Mouse (Mus musculus): ENCODE measurements around the gene Smarcal1. TPM values are rescaled to one million over a fixed set of nuclear protein-coding genes. Genes with fewer than 3 reads are reported as not detected.

Gene Smarcal1
- total RNA-seq, 1 experiment from 2014 or later: 35.7 TPM

DNA sequence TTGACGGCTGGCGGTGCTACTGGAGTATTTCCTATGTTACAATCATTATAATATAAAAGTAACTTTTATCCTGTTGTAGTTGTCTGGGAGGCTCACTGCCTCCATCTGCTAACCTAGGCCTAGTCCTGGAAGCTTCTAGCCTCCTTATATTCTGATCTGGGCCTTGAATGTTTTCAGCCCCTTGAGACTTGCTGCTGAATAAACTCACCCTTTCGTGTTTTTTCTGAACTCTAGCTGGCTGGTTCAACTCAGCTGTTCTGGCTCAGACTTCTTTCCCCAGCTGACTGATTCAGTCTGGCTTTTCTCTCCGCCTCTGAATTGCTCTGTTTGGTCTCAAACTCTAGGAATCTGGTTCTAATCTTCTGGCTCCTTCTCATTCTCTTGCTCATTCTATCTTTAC is 855 bp downstream of the Smarcal1 start:
- ATAC-seq (replicated peaks in 1 of 2; ENCODE audit: insufficient read depth in 1 of 2, low FRiP score in 2 of 2, low TSS enrichment in 1 of 2, low read depth in 1 of 2, poor library complexity in 2 of 2, severe bottlenecking in 2 of 2): no peak

DNA sequence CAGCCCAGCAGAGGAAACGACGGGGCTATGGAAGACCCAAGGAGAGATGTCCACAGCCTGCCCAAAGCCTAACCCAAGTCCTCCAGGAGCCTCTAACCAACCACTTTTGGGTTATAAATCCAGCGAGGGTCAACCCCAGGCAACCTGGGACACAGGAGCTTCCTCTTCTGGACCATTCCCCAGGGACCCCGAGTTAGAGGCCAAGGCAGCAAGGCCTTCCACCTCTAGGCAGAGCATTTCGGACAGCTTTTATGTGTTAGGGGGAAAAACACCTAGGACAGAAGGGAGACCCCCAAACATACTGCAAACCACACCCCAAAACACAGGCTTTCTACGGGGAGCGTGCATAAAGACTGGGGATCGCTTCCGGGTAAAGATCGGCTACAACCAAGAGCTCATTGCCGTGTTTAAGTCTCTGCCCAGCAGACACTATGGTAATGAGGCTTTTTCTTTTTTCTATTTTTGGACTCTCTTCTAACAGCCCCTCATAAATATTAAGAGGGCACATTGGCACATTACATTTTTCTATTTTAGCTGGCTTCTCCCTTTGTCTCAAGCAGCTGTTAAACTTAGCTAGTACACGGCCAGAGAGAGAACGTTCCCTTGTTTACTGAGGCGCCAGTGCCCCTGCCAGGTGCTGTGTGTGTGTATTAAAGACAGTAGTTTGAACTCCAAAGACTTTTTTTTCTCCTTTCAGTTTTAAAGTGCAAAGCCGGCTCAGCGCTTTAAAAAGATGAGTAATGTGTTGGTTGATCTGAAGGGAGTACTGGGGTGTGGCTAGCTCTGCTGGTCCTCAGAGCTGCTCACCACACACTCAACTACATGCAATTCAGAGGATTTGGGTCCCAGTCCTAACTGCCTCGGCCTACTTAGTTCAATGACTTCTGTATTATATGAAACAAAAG is 3.2 kb downstream of the Smarcal1 start:
- ATAC-seq (replicated peaks in 1 of 2; ENCODE audit: insufficient read depth in 1 of 2, low FRiP score in 2 of 2, low TSS enrichment in 1 of 2, low read depth in 1 of 2, poor library complexity in 2 of 2, severe bottlenecking in 2 of 2): no peak

DNA sequence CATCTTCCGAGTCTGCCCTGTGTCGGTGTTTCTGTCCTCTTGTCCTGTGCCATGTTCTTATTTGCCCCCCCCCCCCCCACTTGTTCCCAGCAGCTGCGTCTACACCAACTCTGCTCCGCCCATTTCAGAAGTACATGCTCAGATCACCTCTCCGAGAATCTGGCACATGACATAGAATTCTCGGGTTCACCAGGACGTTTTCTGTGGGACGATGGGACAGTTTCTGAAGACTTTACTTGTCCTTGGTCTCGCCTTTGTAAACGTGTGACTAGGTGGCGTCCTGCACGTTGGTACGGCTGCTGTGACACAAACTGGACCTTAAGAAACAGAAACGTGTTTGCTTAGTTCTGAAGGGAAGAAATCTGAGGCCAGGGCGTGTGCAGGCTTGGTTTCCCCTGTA is 4.5 kb downstream of the Smarcal1 start:
- no peak for ATAC-seq (replicated peaks in 1 of 2; ENCODE audit: insufficient read depth in 1 of 2, low FRiP score in 2 of 2, low TSS enrichment in 1 of 2, low read depth in 1 of 2, poor library complexity in 2 of 2, severe bottlenecking in 2 of 2)

DNA sequence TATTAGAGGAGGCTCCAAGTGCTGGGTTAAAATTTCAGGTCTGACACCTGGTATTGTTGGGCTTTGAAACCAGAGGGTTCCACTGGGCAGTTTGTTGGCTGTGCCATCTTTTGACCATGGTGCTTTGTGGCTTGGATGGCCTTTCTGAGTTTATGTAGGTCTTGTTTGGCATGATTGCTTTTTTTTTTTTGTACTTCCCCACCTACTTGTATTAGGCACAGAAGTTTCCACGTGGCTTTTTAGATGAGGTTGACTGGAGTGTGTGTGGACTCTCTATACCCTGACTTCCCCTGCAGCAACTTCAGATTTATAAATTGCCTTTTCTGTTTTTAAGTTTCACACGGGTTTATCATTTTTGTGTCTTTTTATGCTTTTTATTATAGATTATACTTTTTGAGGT is 5.7 kb downstream of the Smarcal1 start:
- no peak for ATAC-seq (replicated peaks in 1 of 2; ENCODE audit: insufficient read depth in 1 of 2, low FRiP score in 2 of 2, low TSS enrichment in 1 of 2, low read depth in 1 of 2, poor library complexity in 2 of 2, severe bottlenecking in 2 of 2)

DNA sequence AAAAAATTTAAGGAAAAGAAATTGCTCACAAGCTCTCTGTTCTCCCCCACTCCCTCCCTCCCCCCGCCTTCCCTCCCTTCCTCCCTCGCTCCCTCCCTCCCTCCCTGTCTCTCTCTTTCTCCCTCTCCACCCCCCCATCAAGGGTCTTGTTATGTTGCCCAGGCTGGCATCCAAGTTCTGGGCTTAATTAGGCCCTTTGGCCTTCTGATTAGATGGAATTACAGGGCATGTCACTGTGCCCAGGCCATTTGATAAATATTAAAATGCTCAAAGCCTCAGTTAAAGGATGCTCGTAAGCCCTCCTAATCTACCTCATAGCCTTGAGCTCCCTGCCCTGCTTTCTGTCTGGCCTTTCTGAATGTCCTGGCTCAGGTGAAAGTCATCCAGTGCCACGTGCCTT is 7.6 kb downstream of the Smarcal1 start:
- ATAC-seq (replicated peaks in 1 of 2; ENCODE audit: insufficient read depth in 1 of 2, low FRiP score in 2 of 2, low TSS enrichment in 1 of 2, low read depth in 1 of 2, poor library complexity in 2 of 2, severe bottlenecking in 2 of 2): no peak

DNA sequence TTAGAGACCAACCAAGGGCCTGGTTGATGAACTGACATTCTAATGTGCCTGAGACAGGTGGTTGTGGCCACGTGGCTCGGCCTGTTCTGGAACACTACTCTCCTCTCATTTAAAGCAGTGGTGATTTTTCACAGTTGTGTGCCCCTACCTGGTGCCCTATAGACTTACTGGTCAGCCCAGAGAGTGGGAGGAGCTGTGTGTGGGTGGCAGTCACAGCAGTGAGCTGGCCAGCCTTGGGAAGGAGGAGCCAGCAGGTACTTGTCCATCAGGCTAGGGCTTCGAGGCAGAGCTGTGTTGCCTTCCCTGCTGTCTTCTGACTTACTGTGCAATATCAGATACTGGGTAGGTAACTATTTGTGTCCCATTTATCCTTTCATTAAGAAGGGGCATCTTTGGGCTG is 9.3 kb downstream of the Smarcal1 start:
- ATAC-seq (replicated peaks in 1 of 2; ENCODE audit: insufficient read depth in 1 of 2, low FRiP score in 2 of 2, low TSS enrichment in 1 of 2, low read depth in 1 of 2, poor library complexity in 2 of 2, severe bottlenecking in 2 of 2): no peak

DNA sequence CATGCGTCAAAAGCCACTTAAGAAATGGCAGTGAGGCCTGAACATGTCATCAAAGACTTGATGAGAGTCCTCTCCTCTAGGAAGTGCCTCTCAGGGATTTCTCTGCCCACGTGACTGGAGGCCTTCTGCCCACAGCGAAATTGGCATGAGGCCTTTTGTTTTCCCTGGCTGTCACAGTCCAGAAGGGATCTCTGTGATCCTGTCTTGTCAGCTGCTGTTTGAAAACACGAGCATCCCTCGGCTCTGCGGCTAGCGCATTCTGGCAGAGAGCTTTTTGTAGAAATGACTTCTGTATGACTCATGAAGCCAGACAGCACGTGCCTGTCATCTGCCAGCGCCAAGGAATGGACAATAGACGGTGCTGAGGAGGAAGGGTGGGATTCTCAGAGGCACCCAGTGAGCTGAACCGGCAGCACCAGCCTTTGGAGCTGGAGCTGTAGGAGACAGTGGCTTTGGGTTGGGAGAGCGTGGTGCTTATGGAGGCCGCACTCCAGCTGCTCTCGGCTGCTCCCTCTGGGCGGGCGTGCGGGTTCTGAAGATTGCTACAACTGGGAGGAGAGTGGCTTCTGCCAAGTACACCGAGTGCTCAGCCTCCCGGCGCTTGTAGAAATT is 10.4 kb downstream of the Smarcal1 start:
- no peak for ATAC-seq (replicated peaks in 1 of 2; ENCODE audit: insufficient read depth in 1 of 2, low FRiP score in 2 of 2, low TSS enrichment in 1 of 2, low read depth in 1 of 2, poor library complexity in 2 of 2, severe bottlenecking in 2 of 2)

DNA sequence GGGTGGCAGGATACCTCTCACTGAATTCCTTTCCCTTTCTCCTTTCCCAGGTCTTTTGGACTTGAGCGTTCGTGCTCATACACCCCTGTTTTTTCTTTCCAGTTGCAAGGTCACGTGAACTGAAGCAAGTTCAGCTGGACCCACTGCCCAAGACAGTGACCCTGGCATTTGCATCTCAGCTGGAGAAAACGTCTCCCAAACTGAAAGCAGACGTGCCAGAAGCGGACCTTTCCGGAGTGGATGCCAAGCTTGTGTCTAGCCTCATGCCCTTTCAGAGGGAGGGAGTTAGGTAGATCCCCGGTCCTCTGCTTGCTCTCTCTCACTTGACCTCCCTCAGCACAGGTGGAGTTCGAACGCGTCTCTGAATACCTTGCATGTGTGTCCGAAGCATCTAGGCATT is 12.6 kb downstream of the Smarcal1 start:
- ATAC-seq (replicated peaks in 1 of 2; ENCODE audit: insufficient read depth in 1 of 2, low FRiP score in 2 of 2, low TSS enrichment in 1 of 2, low read depth in 1 of 2, poor library complexity in 2 of 2, severe bottlenecking in 2 of 2): no peak

DNA sequence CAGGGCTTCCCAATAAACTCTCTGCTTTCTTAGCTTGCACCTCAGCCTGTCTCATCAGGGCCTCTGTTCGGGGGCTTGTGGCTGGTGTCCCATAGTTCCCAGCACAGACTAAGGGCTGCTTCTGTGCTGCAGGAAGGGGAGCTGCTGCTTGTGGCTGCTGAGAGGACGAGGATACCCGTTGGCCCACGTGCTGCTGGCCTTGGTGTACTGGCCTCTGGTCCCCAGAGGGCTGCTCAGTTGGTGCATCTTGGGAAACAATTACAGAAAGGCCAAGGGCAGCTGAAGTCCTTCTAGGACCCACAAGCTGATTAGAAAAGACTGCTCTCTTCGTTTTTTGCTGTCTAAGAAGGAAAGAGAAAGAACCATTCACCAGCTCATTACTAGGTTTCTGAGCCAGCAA is 13.2 kb downstream of the Smarcal1 start:
- no peak for ATAC-seq (replicated peaks in 1 of 2; ENCODE audit: insufficient read depth in 1 of 2, low FRiP score in 2 of 2, low TSS enrichment in 1 of 2, low read depth in 1 of 2, poor library complexity in 2 of 2, severe bottlenecking in 2 of 2)

DNA sequence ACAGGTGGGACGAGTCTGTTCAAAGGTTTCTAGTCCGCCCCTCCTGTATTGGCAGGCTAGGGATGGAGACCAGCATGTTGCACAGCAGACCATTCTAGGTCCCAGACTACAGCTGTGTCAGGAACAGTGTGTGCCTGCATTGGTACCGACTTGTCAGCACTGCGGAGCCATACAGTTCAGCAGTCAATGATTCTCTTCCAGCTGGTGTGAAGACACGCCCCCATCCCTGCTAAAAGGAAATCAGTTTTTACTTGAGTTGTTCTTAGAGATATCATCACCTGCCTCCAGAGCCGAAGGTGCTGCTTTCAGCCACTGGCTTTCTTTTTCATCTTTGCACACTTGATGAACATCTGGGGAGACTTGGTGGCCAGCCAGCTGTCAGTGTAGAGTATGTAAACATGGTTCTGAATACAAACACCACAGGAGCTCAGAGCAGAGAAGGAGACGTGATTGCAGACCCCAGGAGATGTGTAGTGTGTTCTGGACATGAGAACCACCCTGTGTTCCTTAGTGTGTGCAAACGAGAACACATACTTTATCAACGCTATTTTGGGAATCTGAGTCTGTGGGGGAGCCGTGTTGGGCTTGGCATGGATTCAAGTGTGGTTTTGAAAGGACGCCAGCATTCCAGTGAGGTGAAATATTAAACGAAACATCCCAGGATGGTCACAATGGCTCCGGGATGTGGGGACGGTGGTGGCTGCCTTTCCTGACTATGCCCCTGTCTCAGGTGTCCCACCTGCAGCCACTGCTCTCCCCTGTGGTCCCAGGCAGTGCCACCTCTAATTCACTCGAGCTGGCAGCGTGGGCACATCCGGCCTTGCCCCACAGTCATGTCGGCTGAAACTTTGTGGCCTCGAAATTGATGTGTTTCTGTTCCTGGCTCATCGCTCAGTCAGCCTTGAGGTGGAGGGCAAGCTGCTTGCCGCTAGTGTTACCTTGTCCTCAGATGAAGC is 16.4 kb downstream of the Smarcal1 start:
- ATAC-seq (replicated peaks in 1 of 2; ENCODE audit: insufficient read depth in 1 of 2, low FRiP score in 2 of 2, low TSS enrichment in 1 of 2, low read depth in 1 of 2, poor library complexity in 2 of 2, severe bottlenecking in 2 of 2): no peak

DNA sequence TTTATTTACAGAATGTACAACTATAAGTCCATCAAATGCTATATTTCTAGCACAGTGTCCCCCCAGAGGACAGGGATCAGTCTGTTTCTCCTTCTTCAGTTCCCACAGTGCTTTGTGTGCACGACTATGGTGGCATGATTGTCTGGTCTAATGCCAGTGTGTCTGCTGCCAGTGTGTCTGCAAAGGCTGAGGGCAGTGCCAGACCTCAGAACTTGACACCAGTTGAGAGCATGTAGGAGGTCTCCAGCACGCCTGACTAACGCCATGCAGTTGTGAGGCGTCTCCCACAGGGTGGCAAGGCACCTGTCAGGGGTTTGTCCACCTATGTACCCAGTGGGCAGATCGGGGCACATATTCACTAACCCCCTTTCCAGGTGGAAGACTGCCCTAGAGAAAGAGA is 17.7 kb downstream of the Smarcal1 start:
- no peak for ATAC-seq (replicated peaks in 1 of 2; ENCODE audit: insufficient read depth in 1 of 2, low FRiP score in 2 of 2, low TSS enrichment in 1 of 2, low read depth in 1 of 2, poor library complexity in 2 of 2, severe bottlenecking in 2 of 2)

DNA sequence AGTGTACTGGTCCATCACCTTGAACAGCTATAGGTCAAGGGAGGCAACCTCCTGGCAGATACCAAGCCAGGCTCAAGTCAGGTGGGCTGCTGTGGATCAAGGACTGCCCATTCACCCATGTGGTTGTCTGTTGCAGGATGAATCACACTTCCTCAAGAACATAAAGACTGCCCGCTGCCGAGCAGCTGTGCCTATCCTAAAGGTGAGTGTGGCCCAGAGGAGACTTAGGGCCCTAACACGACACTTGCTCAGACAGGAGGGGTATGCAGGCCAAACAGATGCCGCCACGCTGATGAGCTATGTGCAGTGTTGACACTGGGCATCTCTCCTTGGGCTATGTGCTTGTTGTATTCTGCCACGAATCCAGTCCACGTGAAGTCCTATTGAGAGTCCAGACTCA is 18.2 kb downstream of the Smarcal1 start:
- no peak for ATAC-seq (replicated peaks in 1 of 2; ENCODE audit: insufficient read depth in 1 of 2, low FRiP score in 2 of 2, low TSS enrichment in 1 of 2, low read depth in 1 of 2, poor library complexity in 2 of 2, severe bottlenecking in 2 of 2)

DNA sequence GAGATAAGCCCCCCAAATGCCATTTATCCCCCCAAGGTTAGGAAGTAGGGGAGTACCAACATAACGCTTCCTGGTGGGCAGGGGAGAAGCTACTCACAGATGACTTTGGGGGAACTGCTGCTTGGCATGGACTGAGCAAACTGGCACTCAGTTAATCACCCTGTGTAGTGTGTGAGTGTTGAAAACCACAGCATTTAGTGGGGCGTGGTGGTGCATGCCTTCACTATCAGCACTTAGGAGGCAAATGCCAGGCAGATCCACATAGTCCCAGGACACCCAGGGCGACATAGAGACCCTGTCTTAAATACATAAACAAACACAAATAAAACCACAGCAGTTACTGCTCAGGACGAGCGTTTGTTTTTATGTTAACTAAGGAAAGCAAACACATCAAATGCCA is 19.1 kb downstream of the Smarcal1 start:
- no peak for ATAC-seq (replicated peaks in 1 of 2; ENCODE audit: insufficient read depth in 1 of 2, low FRiP score in 2 of 2, low TSS enrichment in 1 of 2, low read depth in 1 of 2, poor library complexity in 2 of 2, severe bottlenecking in 2 of 2)

DNA sequence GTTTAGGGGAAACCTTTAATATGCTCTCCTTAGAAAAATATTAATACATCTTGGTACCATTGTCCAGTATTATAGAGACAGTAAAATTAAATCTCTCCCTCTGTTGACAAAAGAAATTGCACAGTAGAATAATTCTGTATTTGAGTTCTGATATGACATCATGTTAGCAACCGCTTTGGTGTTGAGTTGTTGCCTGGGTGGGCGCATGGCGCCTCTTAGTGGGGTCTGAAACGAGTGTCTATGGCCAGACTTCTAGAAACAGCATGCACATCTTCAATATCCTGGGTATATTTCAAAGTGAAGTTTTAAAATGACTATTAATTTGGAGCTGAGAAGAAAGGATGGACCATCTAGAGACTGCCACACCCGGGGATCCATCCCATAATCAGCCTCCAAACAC is 19.8 kb downstream of the Smarcal1 start:
- ATAC-seq (replicated peaks in 1 of 2; ENCODE audit: insufficient read depth in 1 of 2, low FRiP score in 2 of 2, low TSS enrichment in 1 of 2, low read depth in 1 of 2, poor library complexity in 2 of 2, severe bottlenecking in 2 of 2): no peak

DNA sequence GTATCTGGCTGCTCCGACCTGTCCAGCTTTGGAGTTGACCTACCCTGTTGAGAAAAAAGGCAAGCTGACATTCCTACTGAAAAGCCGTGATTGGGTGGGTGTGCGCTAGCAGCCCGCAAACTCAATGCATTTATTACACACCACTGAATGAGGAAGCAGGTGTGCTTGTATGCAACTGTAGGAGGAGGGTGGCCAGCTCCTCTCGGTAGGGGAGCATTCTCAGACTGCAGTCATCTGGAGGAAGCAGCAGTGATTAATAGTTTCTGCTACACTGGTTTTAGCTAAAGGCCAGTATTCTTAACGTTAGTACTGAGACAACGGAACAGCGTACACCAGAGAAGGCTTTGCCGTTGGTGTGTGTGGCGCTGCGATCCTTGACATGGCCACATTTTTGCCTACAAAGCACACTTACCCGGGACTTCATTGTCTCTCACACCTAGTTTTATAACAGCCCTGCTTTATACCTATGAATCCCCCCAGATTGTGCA is 23.2 kb downstream of the Smarcal1 start:
- no peak for ATAC-seq (replicated peaks in 1 of 2; ENCODE audit: insufficient read depth in 1 of 2, low FRiP score in 2 of 2, low TSS enrichment in 1 of 2, low read depth in 1 of 2, poor library complexity in 2 of 2, severe bottlenecking in 2 of 2)

DNA sequence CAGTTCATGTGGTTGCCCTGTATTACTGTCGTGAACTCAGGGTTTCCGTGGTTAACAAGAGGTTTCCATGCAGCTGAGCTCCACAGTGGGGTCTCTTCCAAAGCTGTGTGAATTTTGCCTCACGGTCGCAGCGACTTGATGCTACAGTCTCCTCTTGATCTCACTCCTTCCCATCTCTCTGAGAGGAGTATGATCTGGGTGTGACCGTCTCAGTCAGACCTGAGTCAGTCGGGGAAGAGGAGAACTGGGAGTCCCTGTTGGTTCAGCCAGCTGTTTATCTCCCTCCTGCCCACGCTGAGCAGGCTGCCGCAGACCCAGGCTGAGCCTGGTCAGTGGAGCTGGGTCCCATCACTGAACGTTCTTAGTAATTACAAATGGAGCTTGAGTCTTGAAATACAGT is 26.1 kb downstream of the Smarcal1 start:
- 0 out of 4 replicates have a peak, but pooled peaks of 1 of the 2 experiments have one; percentile 4 for ATAC-seq (replicated peaks in 1 of 2; ENCODE audit: insufficient read depth in 1 of 2, low FRiP score in 2 of 2, low TSS enrichment in 1 of 2, low read depth in 1 of 2, poor library complexity in 2 of 2, severe bottlenecking in 2 of 2)

DNA sequence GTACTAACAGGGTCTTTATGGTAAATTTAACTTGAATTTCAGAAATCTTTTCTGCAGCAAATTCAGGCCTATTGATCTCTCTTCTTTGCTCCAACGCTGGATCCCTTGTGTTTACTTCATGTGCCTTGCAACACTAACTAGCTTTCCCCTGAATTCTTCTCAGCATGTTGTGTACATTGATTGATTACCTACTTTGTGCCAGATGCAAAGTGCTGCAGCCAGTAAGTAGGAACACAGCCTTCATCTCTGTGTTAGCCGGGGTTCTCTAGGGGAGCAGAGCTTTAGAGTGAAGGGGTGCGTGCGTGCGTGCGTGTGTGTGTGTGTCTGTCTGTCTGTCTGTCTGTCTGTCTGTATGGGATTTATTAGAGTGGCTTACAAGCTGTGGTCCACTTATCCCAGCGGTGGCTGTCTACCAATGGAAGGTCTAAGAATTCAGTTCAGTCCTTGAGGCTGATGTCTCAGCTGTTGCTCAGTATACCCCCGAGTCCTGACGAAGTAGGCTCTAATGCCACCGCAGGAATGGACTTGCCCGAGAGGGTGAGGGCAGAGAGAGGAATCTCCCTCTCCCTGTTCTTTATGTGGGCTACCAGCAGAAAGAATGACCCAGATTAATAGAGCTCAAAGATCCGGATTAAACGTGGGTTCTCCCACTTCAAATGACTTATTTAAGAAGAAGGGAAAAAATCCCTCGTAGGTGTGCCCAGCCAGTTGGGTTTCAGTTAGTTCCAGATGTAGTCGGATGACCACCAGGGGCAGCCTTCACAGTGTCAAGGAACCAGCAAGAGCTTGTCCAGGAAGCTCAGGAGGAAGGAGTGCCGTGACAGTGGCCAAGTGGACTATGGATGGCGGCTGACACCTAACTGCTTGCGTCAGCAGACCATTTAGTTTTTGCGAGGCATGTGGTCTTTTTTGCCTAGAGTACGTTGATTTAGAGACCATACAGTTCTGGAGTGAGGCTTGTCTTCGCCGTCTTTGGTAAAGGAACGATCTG is 27.1 kb downstream of the Smarcal1 start:
- ATAC-seq (replicated peaks in 1 of 2; ENCODE audit: insufficient read depth in 1 of 2, low FRiP score in 2 of 2, low TSS enrichment in 1 of 2, low read depth in 1 of 2, poor library complexity in 2 of 2, severe bottlenecking in 2 of 2): no peak

Measured in hematopoietic stem cell, adult 5-6 weeks (primary cell).